Mouse (Mus musculus) frontal cortex, postnatal 36 days (tissue): ENCODE results near the gene Hist1h2ao.
A peak's percentile ranks its signal among the peaks of the same experiment; 100 is the strongest.
"Not testable (repeated sequence)": the region's sequence is repeated elsewhere in the genome, so short reads cannot be mapped to it uniquely, and the experiment has no call there.

Experiments used
- DNase-seq, 2 experiments: peaks; one replicate each; pipeline ENCODE4 v3.0.0; 2022; ENCODE audit warnings: low spot score in 2 of 2

Gene Hist1h2ao

DNA sequence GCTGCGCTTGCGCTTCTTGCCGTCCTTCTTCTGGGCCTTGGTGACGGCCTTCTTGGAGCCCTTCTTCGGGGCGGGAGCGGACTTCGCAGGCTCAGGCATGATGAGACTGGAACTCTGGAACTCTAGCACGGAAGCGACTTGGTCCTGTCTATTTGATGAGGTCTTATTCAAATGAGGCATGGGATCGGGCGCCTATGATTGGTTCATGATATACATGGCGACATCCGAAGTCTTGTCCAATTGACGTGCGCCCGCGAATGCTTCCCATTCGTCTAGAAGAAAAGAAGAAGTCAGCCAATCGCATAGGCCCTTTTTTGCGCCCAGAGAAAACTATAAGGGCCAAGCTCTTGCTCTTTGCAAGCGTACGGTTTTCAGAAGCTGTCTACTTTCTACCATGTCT lies at the start of gene Hist1h2ao, which contains the start of gene Hist1h2bq:
Gene Hist1h2ao, plus strand, starts transcription at position 393 of the 400 bp plus-strand sequence.
Gene Hist1h2bq, minus strand, starts transcription at position 125 of the 400 bp plus-strand sequence.
- DNase-seq = not testable (repeated sequence)

DNA sequence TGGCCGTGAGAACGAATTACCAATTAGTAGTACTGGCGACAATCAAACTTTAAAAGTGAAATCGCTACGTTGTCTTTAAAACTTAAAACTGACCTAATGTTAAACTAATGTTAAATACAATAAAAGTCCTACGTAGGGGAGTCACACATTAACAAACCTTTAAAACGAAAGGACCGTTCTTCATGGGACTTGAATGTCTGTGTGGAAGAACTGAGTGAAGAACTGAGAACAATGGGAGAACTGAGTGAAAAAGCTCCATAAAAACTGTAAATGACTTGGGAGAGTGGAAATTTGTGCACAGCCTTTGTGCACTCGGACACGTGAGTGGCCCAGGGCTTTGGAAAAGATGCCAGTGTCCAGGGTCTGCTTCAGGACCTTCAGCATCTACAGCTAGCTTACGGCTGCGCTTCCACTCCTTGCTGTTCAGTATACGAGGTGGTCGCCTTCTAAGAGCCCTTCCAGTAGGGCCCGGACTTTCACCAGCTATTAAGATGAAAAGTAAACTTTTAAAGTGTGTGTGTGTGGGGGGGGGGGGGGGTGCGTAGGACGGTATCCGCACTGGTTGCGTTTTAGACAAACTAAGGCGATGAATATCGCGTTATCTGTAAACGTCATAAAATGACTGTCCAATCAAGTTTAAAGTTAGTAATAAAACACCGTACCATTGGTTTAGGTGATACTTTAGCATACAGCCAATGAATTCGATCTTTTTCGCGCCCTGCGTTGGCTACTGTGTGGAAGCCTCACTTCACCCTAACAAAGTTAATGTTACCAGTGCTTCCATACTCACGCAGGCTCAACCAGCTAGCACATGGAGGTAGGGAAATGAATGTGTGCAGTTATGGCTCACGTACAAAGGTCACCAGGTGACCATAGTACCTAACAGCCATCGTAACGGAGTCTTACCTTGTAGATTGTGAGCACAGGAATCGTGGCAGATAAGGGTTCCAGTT lies 31.2 kb upstream of the Hist1h2ao start:
- DNase-seq = peak; percentile 48 to 82

DNA sequence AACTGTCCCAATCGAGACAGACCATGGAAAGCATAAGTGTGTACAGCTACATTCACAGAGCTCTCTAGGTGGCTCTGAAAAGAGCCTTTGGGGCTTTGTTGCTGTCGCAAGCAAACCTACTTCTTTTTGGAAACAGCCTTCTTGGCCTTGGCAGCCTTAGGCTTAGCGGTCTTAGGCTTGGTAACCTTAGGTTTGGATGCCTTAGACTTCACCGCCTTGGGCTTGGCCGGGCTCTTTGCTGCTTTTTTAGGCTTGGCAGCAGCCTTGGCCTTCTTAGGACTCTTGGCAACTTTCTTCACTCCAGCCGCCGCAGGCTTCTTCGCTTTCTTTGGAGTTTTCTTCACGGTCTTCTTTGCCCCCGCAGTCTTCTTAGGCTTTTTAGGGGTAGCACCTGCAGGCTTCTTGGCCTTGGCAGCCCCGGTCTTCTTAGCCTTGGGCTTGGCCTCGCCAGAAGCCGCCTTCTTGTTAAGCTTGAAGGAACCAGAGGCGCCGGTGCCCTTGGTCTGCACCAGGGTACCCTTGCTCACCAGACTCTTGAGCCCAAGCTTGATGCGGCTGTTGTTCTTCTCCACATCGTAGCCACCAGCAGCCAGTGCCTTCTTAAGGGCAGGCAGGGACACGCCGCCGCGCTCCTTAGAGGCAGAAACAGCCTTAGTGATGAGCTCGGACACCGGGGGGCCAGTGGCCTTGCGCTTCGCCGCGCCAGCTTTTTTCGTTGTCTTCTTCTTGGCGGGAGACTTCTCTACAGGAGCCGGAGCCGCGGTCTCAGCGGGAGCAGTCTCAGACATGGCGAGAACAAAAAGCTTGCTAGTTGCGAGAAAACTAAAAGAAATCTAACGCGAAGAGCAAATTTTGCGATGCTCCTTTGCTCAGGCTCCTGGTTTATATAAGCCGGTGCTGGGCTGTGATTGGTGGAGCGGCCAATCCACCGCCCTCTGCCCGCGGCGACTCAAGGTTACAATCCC lies 30.2 kb upstream of the Hist1h2ao start, which contains the start of gene Hist1h1b:
Gene Hist1h1b, minus strand, starts transcription at position 859 of the 965 bp plus-strand sequence.
- DNase-seq = peak; percentile 72 to 75

DNA sequence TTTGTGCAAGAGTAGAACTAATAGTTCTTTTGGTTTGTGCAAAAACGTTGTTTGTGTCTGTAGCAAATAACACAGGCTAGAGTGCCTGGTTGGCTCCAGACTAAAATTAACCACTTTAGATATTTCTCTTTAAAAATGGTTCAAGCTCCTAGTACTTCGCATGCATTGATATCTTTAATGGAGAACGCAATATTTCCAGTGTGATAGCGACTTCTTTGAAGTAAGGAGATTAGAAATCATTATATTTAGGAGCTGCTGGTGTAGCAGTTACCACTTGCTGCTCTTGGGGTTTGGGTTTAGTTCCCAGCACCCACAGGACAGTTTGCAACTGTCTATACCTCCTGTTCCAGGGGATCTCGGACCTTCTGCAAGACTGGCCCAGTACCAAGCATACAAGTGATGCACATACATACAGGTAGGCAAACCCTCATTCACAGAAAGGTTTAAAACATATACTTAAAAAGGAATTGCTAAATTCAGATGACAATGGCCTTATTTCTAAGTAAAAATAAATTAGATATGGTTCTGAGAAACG lies 29.2 kb upstream of the Hist1h2ao start:
- DNase-seq = no peak

DNA sequence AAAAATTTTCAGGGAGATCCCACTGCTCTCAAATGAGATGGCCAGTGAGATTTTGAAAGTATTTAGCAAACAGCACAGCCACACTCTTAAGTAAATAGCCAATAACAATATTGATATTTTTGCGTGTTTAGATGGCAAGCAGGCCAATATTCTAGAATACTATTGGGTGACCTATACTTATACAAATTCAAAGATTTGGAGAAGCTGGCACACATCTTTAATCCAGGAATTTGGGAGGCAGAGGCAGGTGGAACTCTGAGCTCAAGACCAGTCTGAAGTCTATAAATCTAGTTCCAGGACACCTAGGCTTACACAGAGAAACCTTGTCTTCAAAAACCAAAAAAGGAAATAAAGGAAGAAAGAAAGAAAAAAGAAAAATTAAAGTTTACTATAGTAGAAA lies 28.6 kb upstream of the Hist1h2ao start:
- DNase-seq = no peak

DNA sequence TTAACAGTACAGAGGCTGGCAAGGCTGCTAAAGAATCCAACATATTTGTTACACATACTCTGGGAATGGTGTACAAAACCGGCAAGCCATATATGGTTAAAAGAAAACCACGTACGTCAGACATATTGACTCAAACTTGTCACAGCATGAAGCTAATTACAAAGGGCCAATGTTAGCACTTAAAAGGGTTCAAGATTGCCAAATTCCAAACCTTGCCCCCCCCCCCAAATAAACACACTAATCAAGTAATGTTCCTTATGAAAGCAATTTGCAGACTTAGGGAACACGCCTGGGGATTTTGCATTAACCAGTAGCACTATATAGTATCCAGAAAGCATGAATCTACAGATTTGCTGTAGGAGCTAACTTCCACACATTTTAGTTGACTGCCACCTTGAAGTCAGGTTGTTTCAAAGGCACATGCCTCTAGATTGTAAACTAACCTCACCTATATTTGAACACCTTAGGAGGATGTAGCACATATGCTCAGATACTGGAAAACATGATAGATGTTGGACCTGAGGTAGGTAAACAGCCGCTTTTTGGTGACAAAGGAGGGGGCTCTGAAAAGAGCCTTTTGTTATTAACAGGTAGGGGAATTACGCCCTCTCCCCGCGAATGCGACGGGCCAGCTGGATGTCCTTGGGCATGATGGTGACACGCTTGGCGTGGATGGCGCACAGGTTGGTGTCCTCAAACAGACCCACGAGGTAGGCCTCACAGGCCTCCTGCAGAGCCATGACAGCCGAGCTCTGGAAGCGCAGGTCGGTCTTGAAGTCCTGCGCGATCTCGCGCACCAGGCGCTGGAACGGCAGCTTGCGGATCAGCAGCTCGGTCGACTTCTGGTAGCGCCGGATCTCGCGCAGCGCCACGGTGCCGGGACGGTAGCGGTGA lies 27.7 kb upstream of the Hist1h2ao start:
- DNase-seq = peak; percentile 24 to 34

DNA sequence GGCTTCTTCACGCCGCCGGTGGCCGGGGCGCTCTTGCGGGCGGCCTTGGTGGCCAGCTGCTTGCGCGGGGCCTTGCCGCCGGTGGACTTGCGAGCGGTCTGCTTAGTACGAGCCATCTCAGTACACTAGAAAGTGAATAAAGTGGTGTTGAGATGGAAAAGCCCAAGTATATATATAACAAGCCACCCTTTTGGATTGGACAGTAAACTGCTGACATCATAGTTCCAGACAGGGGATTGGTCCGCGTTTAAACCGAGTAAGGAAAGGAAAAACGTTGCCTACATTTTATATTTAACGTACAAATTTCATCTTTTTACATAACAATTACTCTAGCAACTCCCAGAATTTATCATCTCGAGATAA lies 27.0 kb upstream of the Hist1h2ao start, which contains the start of gene Hist1h3i:
Gene Hist1h3i, minus strand, starts transcription at position 116 of the 363 bp plus-strand sequence.
- peak; percentile 56 to 82 for DNase-seq

DNA sequence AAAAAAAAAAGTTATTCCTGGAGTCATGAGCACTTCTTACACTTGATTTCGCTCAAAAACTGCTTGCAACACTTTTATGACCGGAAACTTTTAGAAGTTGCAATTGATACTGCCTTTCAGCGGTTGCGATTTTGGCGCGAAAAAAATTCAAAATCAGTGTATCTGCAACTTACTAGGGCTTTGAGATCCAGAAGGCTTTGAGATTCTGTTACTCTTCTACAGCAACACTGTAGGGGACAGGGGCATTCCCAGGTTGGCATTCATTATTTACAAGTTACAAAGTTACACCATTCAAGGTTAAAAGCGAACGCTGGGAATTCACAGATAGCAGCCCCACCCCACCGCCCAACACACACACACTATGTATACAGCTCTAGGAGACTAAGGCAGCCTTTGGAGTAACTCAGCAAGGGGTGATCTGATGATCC lies 26.5 kb upstream of the Hist1h2ao start:
- DNase-seq = peak; percentile 24 to 43

DNA sequence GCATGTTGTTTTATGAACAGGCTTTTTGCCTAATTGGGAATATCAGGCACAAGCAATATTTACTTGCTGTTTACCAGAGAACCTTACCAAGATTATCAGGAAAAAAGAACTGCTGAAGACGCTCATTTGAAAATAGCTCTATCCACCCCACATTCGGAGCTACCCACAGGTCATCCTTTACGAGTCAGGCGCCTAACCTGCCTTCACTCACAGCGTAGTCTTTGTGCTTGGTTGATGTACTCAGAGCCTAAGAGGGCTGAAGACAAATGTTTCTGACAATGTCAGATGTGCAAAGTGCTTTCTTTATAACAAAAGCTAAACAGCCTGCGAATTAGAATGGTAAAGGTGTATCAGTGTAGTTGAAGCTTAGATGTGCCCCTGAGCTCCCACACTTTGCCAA lies 26.0 kb upstream of the Hist1h2ao start:
- no peak for DNase-seq

DNA sequence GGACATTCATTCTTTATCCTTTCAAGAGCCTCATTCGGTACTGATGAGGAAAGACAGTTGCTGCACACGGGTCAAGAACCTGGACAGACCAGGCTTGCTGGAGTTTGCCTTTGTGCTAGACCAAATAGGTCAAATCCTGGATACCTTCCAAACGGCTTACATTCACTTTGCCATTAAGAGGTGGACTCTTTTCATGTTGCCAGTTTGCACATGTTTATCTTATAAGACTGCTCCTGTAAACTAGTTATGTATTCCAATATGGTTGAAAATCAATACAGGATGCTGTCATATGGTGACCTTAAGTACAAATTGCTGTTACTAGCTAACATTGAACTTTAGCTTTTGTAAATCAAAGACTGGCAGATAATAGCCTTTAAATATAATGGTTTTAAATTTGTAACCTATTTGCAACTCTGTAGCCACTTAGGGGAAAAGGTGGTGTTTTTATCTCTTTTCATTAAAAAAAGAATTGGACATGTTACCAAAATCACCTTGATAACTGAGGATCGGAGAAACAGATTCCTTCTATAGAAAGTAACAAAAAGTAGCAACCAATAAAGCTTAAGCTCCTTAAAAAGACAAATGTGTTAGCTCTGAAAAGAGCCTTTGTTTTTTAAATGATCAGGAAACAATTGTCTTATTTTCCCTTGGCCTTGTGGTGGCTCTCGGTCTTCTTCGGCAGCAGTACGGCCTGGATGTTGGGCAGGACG lies 23.9 kb upstream of the Hist1h2ao start:
- DNase-seq = no peak

DNA sequence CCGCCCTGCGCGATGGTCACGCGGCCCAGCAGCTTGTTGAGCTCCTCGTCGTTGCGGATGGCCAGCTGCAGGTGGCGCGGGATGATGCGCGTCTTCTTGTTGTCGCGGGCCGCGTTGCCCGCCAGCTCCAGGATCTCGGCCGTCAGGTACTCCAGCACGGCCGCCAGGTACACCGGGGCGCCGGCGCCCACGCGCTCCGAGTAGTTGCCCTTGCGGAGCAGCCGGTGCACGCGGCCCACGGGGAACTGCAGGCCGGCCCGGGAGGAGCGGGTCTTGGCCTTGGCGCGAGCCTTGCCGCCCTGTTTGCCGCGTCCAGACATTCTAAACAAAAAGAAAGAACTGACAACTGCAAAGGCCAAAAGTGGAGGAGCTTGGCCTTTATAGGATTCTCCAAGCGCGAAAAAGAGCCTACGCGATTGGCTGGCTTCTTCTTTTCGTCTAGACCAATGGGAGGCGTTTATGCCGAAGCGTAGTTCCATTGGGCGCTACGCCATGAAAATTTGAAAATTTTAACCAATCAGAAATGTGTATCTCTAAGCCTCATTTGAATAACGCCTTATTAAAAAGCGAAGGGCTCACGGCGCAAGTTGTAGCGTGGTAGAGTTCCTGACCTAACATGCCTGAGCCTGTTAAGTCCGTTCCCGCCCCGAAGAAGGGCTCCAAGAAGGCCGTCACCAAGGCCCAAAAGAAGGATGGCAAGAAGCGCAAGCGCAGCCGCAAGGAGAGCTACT lies 23.2 kb upstream of the Hist1h2ao start, which contains the start of the genes Hist1h2an and Hist1h2bp:
Gene Hist1h2an, minus strand, starts transcription at position 320 of the 731 bp plus-strand sequence.
Gene Hist1h2bp, plus strand, starts transcription at position 563 of the 731 bp plus-strand sequence.
- DNase-seq = peak; percentile 85 to 97

DNA sequence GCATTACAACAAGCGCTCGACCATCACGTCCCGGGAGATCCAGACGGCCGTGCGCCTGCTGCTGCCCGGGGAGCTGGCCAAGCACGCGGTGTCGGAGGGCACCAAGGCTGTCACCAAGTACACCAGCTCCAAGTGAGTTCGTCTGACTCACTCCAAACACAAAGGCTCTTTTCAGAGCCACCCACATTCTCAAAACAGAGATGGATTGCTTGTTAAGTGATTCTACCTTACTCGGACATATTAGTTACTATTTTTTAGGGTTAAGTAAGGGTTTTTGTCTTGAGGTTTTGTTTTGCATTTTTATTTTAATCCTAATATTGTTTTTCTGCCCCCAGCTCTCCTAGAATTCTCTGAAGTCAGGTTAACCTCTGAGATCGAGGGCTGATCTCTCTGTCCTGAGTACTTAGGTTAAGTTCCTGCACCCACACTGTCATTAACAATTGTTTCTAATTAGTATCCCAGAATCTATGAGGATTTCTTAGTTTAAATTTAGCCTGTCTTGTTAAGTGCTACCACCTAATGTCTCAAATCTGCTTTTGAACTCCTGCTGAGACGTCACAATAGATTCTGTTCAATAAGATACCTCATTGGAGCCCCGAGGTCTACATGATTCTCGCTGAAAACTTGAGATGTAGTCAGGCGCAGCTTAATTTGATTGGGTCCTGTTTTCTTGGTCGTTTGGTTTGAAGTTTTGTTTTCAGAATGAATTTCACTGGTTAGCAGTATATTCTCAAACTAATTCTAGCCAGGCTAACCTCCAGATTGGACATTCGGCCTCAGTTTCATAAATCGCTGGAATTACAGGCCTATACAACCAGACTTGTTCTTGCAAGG lies 22.3 kb upstream of the Hist1h2ao start:
- no peak for DNase-seq

DNA sequence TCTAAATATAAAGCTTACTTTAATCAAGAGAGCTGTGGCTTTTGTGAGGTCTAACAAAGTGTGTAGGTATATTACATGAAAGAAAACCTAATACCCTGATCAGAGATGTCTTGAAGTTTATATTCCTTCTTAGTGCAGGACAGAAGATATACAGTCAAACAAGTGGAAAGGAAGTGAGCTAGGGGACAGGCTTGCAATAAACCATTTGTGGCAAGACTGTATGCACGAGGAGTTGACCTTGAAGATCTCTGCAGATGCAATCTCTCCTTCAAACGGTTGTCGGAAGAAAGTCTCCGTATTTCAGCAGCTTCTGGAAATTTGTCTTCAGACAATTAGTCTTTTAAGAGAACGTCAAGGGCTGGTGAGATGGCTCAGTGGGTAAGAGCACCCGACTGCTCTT lies 20.3 kb upstream of the Hist1h2ao start:
- no peak for DNase-seq

DNA sequence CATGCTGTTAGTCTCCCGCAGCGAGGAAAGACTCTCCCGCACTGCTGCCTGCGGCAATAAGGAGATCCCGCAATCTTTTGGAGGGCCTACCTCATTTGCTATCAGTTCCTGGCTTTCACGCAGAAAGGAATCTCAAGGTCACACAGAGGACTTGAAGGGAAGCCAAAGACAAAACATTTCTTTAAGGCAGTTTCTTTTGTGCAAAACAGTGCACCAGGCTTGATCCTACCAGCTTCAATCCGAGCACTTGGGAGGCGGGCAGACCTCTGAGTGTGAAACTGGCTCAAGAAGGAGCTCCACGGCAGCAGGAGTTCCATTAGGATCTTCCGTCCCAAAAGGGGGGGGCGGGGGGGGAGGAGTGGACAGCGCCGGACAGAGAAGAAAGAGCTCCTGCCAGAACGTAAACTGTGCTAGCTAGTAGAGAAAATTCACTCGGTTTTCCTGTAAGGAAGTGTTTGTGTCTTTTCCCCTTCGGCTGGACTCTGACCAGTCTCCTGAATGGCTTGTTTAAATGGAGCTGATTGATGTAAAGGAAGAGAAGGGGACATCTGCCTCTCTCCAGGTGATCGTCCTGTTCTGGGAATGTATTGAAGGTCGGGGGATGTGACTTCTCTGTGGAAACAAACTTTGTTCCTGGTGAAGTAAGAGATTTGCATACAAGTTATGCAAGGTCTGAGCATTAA lies 19.5 kb upstream of the Hist1h2ao start:
- DNase-seq = no peak

DNA sequence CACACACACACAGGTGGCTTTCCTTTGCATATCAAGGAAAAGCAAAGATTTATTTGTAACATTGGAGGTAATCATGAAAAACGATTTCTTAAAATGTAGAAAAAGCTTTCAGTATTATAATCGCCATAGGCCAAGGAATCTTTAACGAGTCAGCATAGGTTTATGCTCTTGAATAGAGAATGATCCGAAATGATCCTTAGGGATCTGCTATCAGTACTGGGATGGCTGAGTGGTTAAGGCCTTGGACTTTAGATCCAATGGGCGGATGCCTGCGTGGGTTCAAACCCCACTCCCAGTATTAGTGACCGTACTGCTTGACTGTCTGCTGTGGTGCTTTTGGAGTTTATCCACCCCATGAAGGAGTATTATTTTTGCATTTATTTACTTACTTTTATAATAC lies 14.7 kb upstream of the Hist1h2ao start:
- DNase-seq = no peak

DNA sequence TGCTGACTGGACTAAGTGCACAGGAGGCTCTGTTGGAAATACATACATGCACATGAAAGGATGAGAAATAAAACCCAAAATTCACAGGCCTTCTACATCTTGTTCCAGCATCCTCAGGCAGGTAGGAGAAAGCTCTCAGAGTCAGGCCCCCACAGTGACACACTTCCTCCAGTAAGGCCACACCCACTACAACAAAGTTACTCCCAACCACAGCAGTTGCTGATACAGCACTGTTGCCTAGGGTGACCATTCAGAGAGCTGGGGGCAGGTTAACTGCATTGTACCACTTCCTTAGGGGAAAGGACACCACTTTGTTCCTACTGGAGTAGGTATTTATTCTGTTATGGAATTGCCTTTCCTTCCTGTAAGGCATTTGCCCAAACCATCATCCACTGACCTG lies 13.1 kb upstream of the Hist1h2ao start:
- DNase-seq = not testable (repeated sequence)

DNA sequence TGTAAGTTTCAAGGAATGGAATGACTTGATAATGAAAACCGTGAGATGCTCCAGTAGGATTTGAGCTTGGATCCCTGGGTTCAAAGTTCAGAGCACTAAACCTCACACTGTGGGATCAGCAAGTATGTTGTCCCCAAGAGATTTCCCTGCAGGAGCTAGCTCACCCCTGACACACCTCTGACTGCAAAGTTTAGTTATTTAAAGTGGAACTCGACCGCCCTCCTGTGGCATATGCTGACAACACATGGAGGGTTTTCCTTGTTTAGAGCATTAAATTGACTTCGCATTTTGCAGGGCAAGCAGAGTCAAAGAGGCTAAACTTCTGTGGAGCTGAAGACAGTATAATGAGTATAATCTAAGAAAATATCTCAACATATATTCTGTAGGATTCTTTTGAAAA lies 7.2 kb upstream of the Hist1h2ao start:
- DNase-seq = not testable (repeated sequence)

DNA sequence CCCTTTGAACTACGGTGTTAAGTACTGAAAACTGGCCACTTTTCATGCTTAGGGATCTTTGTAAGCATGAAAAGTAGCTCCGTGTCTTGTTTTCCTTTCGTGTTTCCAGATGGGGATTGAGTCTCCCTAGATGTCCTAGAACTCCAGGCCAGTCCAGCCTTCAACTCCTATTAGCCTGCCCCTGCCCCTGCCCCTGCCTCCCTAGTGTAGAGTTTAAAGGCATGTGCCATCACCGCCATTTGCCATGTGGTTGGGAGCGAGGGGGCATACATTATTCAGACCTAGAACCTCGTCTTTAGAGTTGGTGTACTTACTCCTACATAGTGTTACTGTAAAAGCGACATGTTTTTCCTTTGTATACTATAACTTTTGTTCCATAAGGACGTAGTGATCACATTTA lies 809 bp downstream of the Hist1h2ao start:
- DNase-seq = not testable (repeated sequence)
